Mouse (Mus musculus) left cerebral cortex, adult 9 months (tissue): Measurements from ENCODE around the gene Phf2.

Source experiments
- DNase-seq, 2 experiments: peaks; one replicate each; pipeline ENCODE4 v3.0.0; 2022; ENCODE audit warnings: low spot score in 2 of 2

The Phf2 gene

DNA sequence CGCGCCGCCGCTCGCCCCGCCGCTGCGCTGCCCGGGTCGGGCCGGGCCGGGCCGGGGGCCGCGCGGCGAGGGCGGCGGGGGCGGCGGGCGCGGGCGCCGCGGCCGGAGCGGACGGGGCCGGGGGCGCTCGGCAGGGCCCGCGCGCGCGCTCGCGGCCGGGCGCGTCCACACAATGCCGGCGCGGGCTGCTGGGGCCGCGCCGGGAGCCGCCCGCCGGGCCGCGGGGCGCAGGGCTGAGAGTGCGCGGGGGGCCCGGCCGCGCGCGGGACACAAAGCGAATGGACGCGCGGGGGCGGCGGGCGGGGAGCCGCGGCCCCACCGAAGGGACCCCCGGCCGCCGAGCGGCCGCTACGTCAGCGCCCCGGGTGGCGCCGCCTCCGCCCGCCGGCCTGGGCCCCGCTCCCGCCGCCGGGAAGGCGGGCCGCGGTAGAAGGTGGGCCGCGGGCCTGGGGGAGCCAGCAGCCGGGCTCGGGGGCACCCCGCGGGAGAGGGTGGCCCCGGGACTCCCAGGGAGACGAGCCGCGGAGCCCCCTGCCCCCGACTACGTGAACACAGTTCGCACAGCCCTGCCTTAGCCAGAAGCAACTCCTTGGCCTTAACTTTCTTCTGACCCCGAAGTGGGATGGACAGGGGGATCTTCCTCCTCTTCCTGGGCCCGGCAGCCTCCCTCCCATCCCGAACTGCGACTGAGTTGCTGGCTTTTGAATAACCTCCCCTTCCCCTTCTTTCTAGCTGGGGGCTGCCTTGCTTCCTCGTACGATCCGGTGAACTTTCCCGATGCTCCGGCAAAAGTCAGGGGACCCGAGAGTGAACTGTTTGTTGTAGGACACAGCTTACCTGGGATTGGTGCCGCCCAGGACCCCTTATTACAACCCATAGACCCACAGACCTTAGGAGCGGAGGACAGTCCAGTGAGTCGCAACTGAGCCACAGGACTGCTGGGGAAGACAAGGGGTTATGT, at the start of gene Phf2:
Phf2 (minus strand) TSS at position 349 of the 961 bp plus-strand sequence.
- DNase-seq: no peak

DNA sequence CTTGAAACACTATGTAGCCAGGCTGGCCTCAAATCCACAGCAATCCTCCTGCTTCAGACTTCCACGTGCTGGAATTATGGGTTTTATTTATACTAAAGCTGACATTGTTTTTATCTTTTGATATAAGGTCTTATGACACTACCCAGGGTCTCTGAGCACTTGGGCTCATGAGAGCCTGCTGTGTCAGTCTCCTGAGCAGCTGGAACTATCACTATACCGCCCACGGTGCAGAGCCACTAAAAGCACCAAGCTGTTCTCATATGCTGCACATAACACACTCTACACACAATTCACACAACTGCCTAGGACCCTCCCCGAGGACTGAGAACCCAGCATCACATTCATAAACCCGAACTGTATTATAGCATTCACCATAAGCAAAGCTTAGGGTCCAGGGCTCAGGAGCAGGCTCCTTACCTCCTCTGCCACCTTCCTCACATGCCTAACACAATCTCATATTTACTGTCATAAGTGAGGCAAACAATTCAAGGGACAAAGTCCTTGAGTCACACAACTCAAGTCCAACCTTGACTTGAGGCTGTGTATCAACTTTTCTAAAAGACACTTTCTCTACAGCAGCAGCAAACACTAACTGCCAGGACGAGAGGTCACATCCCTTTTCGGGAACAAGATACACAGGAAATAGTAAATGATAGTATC, 49.0 kb upstream of the Phf2 start:
- peak in 1 of 2 experiments; percentile 34 for DNase-seq

DNA sequence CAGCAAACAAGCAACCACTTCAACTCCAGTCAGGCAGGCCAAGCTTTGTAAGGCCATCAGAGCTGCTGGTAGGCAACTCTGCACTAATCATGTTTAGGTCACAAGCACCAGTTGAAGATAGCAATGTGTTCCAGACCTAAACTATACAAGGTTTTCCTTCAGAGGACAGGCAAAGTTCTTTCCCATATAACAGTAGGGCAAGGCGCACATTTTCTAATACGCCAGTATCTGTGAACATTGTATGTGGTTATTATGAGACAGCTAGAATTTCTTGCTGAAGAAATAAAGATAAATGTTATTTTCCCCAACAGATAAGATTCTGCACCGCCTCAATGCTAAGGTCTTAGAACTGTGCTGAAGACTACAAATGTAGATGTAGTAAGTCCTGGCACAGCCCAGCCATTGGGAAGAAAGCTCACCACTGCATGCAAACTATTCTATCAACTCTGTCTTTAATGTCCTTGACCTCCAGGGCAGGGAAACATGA, 46.2 kb upstream of the Phf2 start:
- DNase-seq: no peak

DNA sequence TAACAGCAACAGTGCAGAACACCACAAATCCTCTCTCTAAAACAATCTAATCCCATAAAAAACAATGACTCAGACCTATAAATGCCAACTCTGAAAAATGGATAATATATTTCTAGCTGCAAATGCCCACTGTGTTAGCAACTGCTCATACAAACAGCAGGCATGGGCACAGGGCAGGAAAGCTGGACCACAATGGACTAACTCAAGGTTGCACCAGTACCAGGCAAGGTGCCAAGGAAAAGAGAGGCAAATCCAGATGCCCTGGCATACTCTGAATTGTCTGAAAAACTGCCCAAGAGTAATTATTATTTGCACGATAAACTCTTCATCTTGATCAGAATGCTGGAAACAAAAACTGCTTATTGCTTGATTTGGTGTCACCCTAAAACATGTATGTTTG, 42.8 kb upstream of the Phf2 start:
- no peak for DNase-seq

DNA sequence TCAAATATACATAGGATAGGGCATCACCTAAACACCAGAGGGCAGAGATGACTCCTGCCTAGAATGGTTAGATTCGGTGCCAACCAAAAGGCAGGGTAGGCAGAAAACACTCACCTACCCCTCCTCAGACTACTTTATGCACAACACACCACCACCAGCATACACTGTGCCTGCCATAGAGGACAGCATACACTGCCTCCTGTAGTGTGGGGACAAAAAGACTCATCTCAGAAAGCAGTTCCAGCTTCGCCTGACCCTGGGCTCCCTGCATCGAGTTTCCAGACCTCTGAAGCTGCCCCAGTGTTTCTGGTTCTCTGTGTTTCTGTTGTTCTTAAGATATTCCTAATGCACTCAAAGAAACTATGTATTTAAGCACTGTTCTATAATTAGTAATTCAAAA, 42.2 kb upstream of the Phf2 start:
- no peak for DNase-seq

DNA sequence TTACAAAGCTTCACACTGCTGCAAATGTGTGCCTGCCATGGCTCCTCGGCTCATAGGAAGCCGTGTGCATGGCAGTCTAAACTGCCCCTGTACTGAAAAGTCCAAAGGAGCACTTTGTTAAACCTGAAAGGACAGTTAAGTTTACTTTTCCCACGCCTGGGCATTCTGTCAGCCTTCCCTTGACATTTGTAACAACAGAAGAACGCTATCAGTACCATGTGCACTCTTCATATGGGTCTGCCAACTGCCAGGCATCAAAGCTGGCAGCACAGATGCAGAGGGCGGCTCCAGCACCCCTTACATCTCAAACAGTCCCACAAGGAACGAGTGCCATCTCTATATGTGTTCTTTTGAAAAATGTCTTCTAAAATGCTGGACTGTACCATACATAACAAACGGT, 40.5 kb upstream of the Phf2 start:
- DNase-seq: no peak

DNA sequence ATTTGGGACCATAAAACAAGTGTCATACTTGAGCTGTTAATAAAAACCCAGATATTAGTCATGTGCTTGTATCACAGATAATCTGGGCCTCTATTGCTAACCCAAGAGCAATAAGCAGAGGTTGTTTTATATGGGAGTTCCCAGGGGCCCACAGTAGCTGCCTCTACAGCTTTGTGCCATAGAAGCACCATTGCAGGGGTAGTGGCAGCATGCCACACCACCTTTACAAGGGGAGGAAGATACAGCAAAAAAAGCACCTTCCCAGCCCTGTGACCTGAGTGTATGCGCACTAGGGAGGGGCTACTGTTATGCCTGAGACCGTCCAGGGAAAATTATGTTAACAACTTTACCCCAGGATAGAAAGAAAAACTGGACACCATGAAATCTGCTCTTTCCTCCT, 34.5 kb upstream of the Phf2 start:
- no peak for DNase-seq

DNA sequence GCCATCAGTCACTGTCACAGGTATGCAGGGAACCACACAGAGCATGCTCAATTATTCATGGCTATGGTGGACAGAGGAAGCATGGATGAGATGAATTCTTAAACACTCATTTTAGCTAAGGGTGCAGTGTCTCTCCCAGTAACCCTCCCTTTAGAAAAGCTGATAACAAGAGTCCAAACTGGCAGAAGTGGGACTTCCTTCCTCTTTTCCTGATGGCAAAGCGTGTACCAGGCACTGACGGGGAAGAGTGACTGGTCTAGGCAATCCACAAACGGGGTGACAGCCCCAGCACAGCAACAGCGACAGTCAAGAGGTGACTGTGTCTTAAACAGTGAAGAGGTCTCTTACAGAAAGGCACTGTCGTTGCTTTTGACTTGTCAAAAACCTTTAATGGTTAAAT, 24.5 kb upstream of the Phf2 start:
- DNase-seq: no peak

DNA sequence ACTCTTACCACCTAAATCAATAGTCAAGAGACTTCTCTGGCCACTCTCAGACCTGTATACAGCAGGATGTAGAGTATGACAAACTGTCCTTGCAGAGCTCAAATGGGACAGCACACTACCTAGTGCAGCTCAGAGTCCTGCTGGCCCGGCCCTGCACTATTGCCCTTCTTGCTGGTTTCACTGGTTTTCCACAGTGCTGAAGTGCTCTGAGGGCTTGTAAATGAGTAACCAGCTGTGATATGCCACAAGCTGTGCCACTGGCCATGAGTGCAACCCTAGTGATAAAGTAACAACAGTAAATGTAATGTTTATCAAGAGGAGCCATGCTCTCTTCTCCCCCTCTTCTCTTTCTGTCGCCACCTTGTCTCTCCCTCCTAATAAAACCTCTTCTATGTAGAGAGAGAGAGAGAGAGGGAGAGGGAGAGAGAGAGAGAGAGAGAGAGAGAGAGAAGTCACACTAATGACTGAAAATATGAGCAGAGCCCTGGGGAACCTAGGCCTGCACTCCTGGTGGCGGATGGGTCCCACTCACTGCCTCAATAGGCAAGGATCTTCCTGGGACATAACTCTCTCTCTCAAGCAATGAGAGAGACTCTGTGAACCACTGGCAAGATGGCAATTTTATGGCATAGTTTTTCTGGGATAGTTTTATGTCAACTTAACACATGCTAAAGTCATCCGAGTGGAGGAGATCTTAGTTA, 19.5 kb upstream of the Phf2 start:
- no peak for DNase-seq

DNA sequence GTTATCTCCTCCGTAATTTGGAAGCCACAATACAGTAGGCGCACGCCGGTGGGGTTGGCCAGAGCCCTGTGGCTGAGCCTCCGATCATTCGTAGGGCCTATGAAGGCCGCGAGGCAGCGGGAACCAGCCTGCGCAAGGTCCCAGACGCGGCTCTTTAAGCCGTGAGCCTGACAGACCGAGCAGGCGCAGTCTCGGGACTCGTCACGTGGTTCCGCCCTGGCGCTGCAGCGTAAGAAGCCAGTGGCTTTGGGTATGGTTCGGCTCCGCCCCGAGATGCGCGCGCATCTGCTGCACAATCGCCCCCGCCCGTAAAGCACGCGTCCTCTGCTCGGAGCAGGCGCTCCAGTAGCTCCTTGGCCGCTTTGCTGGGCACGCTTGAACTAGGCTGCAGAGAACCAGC, 7.6 kb upstream of the Phf2 start:
- DNase-seq: peak; percentile 96 to 98

DNA sequence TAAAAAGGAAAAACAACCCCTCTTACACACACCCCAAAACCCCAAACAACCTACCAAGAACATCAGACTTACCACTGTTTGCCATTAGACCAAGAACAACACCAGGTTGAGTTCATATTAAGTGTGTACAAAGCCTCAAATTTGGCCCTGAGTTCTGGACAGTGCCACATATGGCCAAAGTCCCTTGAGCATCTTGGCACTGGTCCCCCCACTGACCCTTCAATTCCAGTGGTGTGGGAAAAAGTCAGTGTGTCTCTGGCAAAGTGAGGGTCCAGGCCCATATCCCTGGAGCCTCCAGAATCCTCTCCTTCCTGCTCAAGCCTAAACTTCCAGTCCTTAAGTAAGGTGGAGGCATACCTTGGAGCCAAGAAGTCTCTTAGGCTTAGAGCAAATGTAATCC, 6.9 kb upstream of the Phf2 start:
- DNase-seq: no peak

DNA sequence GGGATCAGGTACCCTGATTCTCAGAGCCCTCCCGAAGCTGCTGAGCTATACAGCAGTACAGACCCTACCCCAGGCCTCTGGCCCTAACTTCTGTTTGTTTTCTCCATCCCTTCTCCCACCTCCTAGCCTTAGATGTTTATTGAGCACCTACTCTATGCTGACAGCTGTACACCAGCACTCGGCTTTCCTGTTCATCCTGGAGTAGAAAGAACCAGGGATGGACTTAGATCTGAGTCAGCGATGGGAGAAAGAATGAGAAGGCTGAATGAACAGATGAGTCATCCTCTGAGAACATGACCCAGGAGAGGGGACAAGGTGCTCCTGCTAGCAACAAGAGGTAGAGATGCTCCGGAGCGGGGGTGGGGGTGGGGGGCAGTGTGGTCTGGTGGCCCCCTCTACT, 1.8 kb upstream of the Phf2 start:
- no peak for DNase-seq

DNA sequence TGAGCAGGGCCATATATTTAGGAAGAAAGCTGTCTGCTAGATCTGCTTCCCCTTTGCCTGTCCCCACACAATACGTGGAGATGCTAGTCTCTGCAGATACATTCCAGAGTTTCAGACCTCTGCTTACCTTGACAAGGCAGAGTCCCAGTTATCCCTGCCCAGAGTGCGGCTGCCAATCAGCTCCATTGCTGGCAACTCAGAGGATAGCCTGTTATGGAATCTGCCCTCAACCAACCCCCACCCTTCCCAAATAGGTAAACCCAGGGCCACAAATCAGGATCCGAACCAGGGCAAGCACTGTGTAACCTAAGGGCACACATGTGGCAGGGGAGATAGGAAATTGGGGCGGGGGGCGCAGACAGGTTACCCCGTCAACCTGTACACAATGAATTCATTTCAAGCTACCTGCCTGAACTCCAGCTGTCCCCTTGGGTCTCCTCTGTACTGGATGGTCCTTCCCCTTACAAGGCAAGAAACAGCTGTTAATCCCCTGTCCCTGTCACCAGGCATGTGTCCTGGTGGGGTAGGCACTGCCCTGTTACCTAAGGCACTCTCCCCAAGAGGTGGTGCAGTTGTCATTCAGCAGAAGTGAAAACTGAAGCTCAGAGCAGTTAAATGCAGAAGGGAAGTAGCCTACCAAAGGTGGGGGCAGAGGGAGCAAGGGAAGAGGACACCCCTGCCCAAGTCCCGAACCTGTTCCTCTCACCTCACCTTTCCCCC, 1.1 kb upstream of the Phf2 start:
- DNase-seq: no peak

DNA sequence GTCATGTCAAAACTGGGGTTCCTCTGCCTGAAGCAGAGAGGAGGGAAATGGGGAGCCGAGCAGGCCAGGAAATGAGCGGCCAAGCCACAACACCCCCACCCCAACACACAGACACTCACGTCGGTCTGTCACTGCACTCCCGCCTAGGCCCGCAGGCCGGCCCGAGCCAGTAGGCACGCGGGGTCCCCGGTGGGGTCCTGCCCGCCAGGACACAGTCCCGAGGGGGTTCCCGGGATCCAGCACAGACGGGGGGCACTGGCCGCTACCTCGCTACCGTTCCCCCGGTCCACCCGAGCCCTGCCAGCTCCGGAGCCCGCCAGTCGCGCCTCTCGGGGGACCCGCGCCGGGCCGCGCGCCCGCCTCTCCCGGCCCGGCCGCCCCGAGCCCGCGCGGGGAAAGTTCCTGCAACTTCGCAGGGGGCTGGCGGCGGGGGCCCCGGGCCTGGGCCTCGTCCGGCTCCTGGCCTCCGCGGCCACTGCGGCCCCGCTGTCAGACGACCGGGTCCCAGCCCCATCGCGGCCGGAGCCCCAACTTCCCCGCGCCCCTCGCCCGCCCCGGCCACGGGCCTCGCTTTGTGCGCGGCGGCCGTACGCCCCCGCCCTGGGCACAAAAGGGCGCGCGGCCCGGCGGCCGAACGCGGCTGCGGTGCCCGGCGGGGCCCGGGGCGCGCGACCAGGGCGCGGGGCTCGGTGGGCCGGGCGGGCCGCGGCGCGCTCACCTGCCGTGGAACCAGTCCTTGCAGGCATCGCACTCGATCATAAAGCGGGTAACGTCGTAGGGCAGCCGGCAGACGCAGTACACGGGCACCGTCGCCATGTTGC, 759 bp downstream of the Phf2 start:
- DNase-seq: no peak

DNA sequence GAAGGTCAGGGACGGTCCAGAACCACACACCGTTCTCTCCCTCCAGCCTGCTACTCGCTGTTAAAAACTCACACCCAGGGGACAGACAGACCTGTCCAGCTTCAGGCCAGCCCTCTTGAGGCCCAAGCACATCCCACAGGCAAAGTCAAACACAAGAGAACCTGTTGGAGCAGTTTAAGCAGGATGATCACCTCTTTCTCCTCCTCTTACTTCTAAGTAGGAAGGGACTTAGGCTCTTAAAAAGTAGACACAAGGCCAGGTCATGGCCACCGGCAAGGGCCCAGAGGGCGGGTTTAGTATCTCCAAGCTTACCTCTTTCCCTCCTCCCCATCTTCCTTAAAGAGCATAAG, 1.3 kb downstream of the Phf2 start:
- DNase-seq: no peak

DNA sequence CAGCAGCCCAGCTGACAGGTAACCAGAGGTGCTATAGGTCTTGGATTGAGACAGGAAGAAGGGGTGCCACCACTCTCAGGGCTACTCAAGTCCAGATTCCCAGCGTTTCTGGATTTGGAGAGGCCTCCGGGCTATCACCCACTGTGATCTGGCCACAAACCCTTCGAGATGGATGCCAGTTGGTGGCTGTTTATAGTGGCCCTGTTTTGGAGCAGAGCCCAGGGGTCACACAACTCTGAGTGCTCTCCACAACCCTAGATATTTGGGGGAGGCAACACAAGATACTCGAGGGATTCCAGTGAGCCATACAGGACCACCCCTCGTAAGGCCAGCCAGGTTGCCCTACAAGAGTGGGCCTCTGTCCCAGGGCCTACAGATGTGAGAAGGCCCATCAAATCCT, 1.8 kb downstream of the Phf2 start:
- no peak for DNase-seq

DNA sequence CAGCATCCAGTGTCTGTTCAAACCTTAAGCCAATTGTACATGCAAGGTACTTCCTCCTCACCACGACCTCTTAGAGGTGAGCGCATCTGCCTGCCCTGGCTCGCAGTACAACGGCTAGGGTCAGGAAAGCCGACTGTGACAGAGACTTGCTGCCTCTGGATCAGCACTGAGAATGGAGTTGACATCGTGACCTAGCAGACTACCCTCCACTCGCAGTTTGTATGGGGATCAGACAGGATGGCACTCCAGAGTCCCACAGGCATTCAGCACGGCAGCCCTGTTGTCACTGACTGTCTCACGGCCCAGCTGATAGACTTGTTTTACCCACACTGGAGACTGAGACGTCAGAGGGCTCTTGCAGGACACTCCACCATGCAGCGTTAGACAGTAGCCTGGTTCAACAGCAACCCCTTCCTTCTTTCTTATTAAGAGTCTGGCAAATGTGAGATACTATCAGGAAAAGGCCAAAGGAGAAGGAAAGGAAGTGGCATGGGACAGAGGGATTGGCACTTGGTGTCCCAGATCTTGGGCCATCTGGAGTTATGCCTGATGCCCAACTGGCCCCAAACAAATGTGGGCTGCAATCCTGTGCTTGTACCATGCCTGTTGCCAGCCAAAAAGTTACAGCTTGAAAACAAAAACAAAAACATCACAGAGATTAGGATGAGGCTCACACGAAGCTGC, 6.1 kb downstream of the Phf2 start:
- no peak for DNase-seq

DNA sequence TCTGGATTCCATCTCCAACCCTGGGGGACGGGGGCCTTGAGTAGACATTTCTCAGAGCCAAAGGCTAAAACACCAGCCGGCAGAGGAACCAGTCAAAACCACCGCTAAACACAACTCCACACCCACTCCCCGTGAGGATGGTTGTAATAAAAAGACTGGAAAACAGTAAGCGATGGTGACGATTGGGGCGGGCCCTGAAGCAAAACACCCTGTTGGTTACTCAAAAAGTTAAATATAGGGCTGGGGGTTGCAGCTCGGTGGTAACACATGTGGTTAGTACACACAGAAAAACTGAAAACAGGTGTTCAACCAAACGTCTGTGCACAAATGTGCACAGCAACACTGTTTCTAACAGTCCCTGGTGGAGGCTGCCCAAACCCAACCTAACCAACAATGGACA, 7.4 kb downstream of the Phf2 start:
- no peak for DNase-seq

DNA sequence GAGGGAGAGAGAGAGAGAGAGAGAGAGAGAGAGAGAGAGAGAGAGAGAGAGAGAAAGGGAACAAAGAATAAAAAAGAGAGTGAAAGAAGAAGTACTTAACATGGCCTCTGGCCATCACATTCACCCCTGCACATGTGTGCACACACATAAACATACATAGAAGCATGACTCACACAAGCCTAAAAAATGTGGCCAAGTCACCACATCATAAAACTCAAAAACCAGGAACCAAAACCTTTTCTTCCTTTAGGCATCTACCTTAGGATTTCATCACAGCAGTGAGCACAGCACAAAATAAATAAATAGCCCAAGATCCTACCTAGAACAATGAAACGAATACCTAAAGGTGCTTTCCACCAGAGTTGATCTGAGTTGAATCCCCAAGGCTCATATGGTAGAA, 9.0 kb downstream of the Phf2 start:
- DNase-seq: no peak

DNA sequence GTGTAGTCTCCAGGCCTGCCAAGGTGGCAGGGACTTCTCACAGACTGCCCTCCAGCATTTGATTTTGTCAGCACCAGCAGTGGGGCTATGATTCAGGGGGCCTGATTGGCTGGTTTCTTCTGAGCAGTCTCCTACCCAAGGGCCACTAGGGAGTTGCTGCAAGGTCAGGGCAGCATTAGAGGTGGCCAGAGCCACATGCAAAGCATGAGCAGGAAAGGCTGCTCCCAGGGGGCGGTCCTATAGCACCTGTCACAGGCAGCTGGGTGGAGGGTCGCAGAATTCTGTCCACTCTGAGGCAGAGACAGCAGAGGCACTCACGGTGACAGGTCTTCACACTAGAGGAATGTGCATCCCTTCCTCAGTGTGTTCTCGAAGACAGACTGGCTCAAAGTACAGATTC, 12.1 kb downstream of the Phf2 start:
- no peak for DNase-seq
